Mouse (Mus musculus) CD4-positive, CD25-positive, alpha-beta regulatory T cell, adult 4 months (primary cell): Measurements from ENCODE around the gene Hes3. TPM values are rescaled to one million over a fixed set of nuclear protein-coding genes. Genes with fewer than 3 reads are reported as not detected.

Experiments used
- ATAC-seq: one replicate; pipeline ENCODE4 v1.8.0; 2017
- polyA plus RNA-seq, 2 experiments: library from polyadenylated mRNA; unstranded; fragments of 100-300 nt; shearing (Covaris generic); gene quantifications; one replicate each; pipeline ENCODE4 v1.2.1; 2017

The Hes3 gene
- polyA plus RNA-seq = not detected

DNA sequence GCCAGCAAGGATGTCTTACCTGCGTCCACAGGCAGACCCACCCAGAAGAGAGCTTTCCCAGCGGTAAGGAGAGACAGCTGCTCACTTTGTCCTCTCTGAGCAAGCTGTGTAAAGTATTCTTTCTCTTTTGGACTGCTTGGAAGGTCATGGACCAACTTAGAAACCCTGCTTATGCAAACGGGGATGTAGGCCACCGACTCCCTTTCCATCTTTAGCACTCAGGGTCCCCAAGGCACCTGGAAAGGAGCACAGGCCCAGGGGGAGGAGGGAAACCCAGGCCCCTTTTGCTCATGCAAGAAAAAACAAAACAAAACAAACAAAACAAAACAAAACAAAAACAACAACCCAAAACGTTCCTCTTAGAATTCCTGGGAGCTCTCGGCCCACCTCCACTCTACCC, at the start of gene Hes3:
TSS of gene Hes3 (minus strand) at position 101 of the 400 bp plus-strand sequence.
- ATAC-seq = no peak

DNA sequence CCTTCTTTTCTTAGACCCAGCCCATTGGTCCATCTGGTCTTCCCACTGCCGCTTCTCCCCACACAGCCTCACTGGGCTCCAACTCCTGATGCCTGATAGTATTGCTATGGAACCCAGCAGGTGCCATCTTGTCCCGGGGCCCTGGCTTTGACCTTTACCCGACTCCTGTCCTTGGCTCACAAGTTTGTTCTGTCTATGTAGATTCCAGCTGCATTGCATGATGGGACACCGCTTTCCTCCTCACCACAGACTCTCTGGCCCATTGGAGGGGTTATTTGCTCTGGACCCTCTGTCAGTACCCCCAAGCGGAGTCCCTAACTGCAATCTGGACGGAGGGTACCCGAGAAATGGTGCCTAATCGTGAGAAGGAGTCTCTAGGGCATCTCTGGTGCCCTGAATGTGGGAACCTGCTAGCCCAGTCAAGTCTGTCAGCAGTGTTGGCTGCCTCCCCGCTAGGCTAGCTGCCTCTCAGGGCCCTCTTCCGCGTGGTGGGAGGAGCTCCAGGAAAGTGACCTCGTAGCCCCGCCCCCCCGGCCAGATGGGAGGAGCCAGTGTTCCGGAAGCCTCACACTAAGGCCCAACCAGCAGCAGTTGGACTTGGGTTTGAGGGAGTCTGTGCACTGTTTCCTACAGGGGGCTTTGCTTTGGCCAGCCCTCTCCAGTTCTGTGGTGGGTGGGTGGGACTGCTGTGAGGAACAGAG, 49.3 kb upstream of the Hes3 start:
- ATAC-seq = no peak

DNA sequence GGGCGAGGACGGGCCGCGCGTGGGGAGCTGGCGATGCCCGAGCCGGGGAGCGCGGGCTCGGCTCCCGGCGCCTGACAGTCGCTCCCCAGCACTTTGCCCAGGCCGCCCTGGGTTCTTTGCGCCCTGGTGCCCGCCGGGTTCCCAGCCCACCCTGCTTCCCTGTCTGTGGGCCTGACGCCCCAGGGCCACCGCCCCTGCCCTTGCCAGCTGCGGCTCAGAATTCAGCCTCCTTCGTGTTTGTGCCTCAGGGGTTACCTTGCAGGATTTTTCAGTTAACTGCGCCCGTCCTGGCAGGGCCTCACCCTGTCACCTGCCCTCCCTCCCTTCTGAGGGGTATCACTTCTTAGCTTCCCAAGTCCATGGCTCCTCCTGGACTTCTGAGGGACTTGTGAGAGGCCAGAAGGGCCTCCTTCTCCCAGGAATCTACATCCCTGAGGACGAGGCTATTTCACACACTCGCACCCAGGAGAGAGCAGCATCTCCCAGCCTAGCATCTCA, 47.9 kb upstream of the Hes3 start:
- ATAC-seq = no peak

- ATAC-seq = no peak
These were observed 47.2 kb upstream of the Hes3 start, which contains the start of gene Chd5 for GRCm38 (mm10) chr4:152338419-152339292. TSS of gene Chd5 (plus strand) at chr4:152338651.

- ATAC-seq = no peak
These were observed 46.3 kb upstream of the Hes3 start for GRCm38 (mm10) chr4:152337772-152338171.

GRCm38 (mm10) chr4:152333587-152333986, 42.1 kb upstream of the Hes3 start:
- no peak for ATAC-seq

- peak; percentile 74 for ATAC-seq
These were observed 41.5 kb upstream of the Hes3 start for GRCm38 (mm10) chr4:152332952-152333351.

GRCm38 (mm10) chr4:152328691-152329090, 37.2 kb upstream of the Hes3 start:
- no peak for ATAC-seq

- ATAC-seq = no peak
These were observed 35.1 kb upstream of the Hes3 start for GRCm38 (mm10) chr4:152326543-152326942.

GRCm38 (mm10) chr4:152325574-152326411, 34.3 kb upstream of the Hes3 start, which contains the start of gene Rpl22:
TSS of gene Rpl22 (plus strand) at chr4:152325742.
- ATAC-seq = peak; percentile 97

DNA sequence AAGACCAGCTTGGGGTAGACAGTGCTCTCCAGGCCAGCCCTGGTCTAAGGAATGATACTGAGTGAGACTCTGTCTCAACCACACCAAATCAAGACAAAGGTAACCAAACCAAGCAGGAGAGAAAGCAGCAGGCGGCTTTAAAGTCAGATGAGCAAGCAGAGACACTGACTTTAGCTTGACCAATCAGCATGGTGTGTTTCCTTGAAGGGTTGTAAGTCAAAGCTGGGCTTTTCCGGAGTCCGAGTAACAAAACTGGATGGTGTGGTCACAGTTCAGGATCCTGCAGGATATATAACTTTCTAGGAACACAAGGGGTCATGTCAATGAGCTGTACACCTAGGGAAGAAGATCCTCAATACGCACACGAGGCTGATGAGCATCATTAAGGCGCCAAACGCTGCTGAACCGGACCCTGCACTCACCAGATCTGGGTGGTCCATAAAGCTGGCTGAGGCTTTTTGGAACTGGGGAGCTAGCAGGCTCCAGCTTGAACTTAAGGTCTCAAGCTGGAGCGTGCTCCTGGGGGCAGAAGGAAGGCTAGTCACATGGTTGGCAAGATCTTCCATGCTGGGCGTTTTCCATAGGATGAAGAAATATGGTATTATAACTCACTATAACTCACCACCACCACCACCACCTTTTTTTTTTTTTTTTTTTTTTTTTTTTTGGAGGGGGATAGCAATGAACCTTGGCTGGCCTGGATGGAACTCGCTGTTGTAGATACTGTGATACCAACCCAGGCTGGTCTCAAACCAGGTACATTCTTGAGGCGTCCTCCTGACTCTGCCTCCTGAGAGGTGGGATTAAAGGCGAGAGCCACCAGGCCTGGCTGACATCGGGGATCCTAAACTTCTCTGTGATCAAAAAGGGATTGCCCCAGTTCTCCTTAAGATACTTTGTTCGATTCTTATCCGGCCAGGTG, 33.4 kb upstream of the Hes3 start:
- ATAC-seq = peak; percentile 6

DNA sequence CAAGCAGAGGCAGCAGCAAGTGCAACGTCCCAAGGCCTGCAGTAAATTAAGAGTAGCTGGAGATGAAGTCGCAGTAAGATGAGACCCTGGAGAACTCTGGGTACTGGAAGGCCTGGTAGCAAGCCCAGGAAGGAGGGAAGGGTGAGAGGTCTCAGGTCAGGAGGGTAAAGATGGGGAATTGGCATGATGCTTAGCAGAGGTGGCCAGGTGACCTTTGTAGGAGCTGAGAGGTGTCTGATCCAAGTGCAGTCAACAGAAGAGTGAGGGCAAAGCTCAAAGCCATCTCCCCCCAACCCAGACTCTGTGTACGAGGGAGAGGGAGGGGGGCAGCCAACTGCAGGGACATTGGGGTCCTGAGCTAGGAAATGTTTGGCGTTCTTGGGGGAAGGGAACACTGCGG, 30.0 kb upstream of the Hes3 start:
- ATAC-seq = no peak

- peak; percentile 80 for ATAC-seq
These were observed 27.2 kb upstream of the Hes3 start, which contains the start of gene Rnf207 for GRCm38 (mm10) chr4:152318517-152319234. TSS of gene Rnf207 (minus strand) at chr4:152318993.

DNA sequence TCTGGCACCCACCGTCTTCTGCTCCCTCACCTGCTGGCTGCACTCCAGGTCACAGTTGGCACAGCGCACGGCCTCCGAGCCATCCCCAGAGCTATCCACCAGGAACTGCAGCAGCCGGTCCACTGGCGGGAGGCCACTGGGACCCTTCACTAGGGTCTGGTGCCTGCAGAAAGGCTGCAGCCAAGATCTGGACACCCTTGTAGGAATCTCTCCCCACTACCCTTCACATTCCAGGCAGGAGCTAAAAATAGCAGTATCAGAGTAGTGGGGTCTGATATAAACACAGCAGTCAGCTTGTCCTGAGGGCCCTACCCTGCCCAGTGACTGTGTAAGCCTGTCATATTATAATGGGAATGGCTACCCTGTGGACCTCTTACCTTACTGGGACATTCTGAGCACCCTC, 26.2 kb upstream of the Hes3 start:
- no peak for ATAC-seq

DNA sequence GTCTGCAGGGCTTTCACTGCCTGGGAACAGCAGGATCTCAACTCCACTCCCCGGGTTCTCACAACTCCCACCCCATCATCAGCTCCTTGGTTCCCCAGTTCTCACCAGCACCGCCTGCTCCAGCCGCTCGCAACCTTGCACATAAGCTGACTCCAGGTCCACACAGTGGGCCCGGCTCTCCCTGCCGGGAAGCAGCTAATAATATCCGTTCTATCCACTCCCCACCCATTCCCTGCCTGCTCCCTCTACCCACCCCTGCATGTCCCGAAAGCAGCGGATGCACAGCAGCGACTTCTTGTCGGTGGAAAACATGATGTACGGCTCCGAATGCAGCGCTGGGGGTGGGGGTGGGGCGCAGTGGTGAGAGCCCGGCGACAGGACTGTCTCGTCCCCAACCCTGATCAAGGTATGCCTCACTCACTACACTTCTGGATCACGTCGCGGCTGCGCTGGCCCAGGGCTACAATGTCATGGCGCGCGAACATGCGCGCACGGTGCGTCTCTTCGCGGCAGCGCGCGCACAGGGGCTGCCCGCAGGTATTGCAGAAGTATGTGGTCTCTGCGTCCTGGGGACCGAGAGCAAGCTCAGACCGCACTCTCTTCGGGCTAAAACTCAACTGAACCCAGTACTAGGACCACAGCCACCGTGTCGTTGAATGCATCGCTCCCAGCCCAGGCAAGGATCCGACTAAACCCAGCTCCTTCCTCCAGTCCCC, 24.2 kb upstream of the Hes3 start:
- ATAC-seq = no peak

DNA sequence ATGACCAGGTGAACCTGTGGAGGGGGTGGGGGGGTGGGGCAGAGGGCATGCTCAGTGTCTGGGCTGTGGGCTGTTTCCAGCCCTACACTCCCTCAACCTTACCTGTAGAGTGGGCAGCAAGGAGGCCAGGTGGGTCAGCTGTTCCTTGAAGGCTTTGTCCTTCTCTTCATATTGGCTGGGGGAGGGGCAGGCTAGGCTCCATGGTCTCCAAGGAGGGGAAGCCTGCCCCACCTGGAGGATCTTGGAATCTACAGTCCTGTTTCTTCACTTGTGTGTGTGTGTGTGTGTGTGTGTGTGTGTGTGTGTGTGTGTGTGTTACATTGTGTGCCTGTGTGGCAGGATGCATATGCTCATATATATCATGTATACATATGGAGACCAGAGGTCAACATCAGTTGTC, 22.5 kb upstream of the Hes3 start:
- no peak for ATAC-seq

GRCm38 (mm10) chr4:152313211-152313632, 21.8 kb upstream of the Hes3 start:
- peak; percentile 60 for ATAC-seq

- ATAC-seq = no peak
These were observed 20.7 kb upstream of the Hes3 start for GRCm38 (mm10) chr4:152312186-152312585.

DNA sequence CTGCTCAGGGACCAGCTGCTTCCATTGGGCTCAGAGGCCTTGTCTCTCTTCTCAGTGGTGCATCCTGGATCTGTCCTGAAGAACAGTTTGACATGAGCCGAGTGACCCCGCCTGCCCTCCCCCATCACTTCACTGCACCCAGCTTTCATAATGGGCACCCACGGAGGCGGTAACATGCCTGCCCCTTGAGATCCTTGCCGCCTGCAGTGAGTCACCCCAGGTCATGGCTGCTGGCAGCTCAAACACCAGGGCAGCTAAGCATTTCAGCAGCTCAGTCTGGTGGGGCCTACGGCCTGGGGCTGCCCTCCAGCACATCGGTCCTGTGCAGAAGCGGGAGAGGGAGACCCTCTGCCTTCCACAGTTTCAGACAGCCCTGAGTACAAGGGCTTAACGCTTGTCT, 16.1 kb upstream of the Hes3 start:
- ATAC-seq = no peak

GRCm38 (mm10) chr4:152305991-152306390, 14.5 kb upstream of the Hes3 start:
- no peak for ATAC-seq
